Mouse (Mus musculus) thymus, adult 2 months (tissue): ENCODE data around the gene Daam1.

Experiments
- CTCF ChIP-seq: fragments of 200-500 bp; IDR thresholded peaks from 2 replicates; pipeline ENCODE4 v1.5.1; 2012; ENCODE audit warnings: mild to moderate bottlenecking, control low read depth, low read length, moderate library complexity, borderline replicate concordance; ENCODE audit not compliant: control insufficient read depth, poor library complexity, insufficient read depth; ENCODE audit errors: extremely low read depth
- POLR2A ChIP-seq: fragments of 200-500 bp; IDR thresholded peaks from 2 replicates; pipeline ENCODE4 v1.6.1; 2012; ENCODE audit warnings: mild to moderate bottlenecking, low read length, control low read depth, moderate library complexity; ENCODE audit not compliant: control insufficient read depth, poor library complexity, insufficient read depth; ENCODE audit errors: extremely low read depth

GRCm38 (mm10) chr12:71972619-71973266 lies 141.9 kb downstream of the Daam1 start:
- no peak for TF ChIP-seq CTCF
- TF ChIP-seq POLR2A: no peak
